Comparison of ENCODE assay signal across 10 mouse cellular contexts in genomic region chr2:91493981-91494380, GRCm38 (mm10).
"Had no signal": no experiment of that assay in that cellular context is flagged by ENCODE, and none has a peak within 500 bp of the region (broad histone marks: within the 10 kb centered on the region; RNA-seq: fewer than 3 reads in every experiment).

No protein-coding gene starts in this region.

- ATAC-seq: lung, postnatal 0 days; midbrain, embryonic 13.5 days had no signal

- DNase-seq: kidney, postnatal 25 days; layer of hippocampus, adult 9-11 months; lung, adult 2 months; lung, postnatal 36 days; right cerebral cortex, adult 18-20 months; right cerebral cortex, postnatal 25 days; thymus, adult 18-20 months; thymus, postnatal 14 days had no signal
